Mouse (Mus musculus) limb, embryonic 12.5 days (tissue): Measurements from ENCODE around the gene Tia1. TPM values are rescaled to one million over a fixed set of nuclear protein-coding genes. Genes with fewer than 3 reads are reported as not detected.
A peak's percentile ranks its signal among the peaks of the same experiment; 100 is the strongest.

Experiments
- ATAC-seq: fragments of 200-750 bp; cut with Nextera tagmentation; 2 replicates; pipeline ENCODE4 v1.8.0; 2017; ENCODE audit warnings: low read depth, moderate TSS enrichment; ENCODE audit not compliant: insufficient number of reproducible peaks, insufficient read depth, low FRiP score, low TSS enrichment
- H3K27ac ChIP-seq: fragments of 300-500 bp; sonication (generic); 2 replicates; pipeline ENCODE4 v1.5.1; 2016; ENCODE audit warnings: mild to moderate bottlenecking, moderate library complexity
- H3K27me3 ChIP-seq: fragments of 300-500 bp; sonication (generic); 2 replicates; pipeline ENCODE4 v1.6.1; 2016; ENCODE audit warnings: mild to moderate bottlenecking, moderate library complexity
- H3K36me3 ChIP-seq: fragments of 300-500 bp; sonication (generic); 2 replicates; pipeline ENCODE4 v1.6.1; 2016; ENCODE audit warnings: mild to moderate bottlenecking, moderate library complexity
- H3K4me1 ChIP-seq: fragments of 300-500 bp; sonication (generic); replicated peaks from 2 replicates; pipeline ENCODE4 v1.6.1; 2016
- H3K4me2 ChIP-seq: fragments of 300-500 bp; sonication (generic); 2 replicates; pipeline ENCODE4 v1.6.1; 2016; ENCODE audit warnings: mild to moderate bottlenecking, moderate library complexity
- H3K4me3 ChIP-seq: fragments of 300-500 bp; sonication (generic); replicated peaks from 2 replicates; pipeline ENCODE4 v1.5.1; 2016; ENCODE audit warnings: mild to moderate bottlenecking
- H3K9ac ChIP-seq: fragments of 300-500 bp; sonication (generic); replicated peaks from 2 replicates; pipeline ENCODE4 v1.6.1; 2016; ENCODE audit warnings: mild to moderate bottlenecking, moderate library complexity
- H3K9me3 ChIP-seq: fragments of 300-500 bp; sonication (generic); 2 replicates; pipeline ENCODE4 v1.6.1; 2016; ENCODE audit warnings: mild to moderate bottlenecking, moderate library complexity
- WGBS: fragments of 180-500 bp; shearing (Covaris S2); methylation state at CpG from one replicate; pipeline ENCODE4 v1.1.7; 2016; 5-methylcytosine and 5-hydroxymethylcytosine counted together
- polyA plus RNA-seq: library from polyadenylated mRNA; unstranded; fragments of >200 nt; fragmentation: Nextera tagmentation; extraction: Ambion mirVana; gene quantifications from 2 replicates; pipeline ENCODE4 v1.2.1, GENCODE M21; 2016

Tia1 gene
- polyA plus RNA-seq, 1 experiment from 2014 or later: 331 TPM

DNA sequence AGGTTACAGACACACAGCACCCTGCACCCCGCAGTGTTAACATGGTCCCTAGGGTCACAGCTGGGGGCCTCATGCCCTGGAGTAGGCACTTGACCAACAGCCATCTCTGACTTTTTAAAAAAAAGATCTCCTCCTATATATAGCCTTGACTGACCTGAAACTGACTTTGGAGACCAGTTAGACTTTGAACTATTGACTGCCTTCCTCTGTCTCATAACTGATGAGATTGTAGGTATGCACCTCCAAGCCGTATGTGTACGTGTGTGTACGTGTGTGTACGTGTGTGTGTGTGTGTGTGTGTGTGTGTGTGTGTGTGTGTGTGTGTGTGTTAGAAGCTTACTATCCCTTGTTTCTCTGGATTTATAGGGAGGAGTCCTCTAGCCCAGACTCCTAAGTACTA, 77.9 kb downstream of the Tia1 start:
- Histone ChIP-seq H3K9me3 (no peaks in the 10 kb centered on the region), H3K4me1 (peaks cover 53% of the 10 kb centered on the region), H3K4me2 (0 out of 2 replicates have a peak overlapping the region, but pooled peaks have one; percentile 44), H3K27me3 (no peaks in the 10 kb centered on the region), H3K9ac (no peak overlapping the region), H3K36me3 (no peaks in the 10 kb centered on the region), H3K27ac (peak overlapping the region; percentile 97; the same call in 1 of the 2 replicates), H3K4me3 (no peak overlapping the region)
- 87% methylated on average over 5 of the region's 5 CpGs for WGBS
- ATAC-seq: no peak

Other genes with a start within 250 kb of the Tia1 start
- 1.5 and 2.5 TPM in 2 replicates for gene Tgfa, start 209.0 kb upstream of the Tia1 start, polyA plus RNA-seq
- 145 and 146 TPM in 2 replicates for gene Fam136a, start 38.6 kb upstream of the Tia1 start, polyA plus RNA-seq
- 790 and 833 TPM in 2 replicates for gene Snrpg, start 32.9 kb upstream of the Tia1 start, polyA plus RNA-seq
- gene Pcyox1, start 7.1 kb upstream of the Tia1 start, polyA plus RNA-seq: 76.4 and 79.3 TPM in 2 replicates
- 0.50 TPM in 1 of 2 replicates, not detected in the other for gene Gm44790, start 22.4 kb downstream of the Tia1 start, polyA plus RNA-seq
- gene C87436, start 34.2 kb downstream of the Tia1 start, polyA plus RNA-seq: 25.8 and 27.3 TPM in 2 replicates
- gene Pcbp1, start 122.1 kb downstream of the Tia1 start, polyA plus RNA-seq: 546 and 583 TPM in 2 replicates
- 1.2 and 1.3 TPM in 2 replicates for gene Asprv1, start 223.9 kb downstream of the Tia1 start, polyA plus RNA-seq